Mouse (Mus musculus): ENCODE measurements around the gene Rasal1. TPM values are rescaled to one million over a fixed set of nuclear protein-coding genes. Genes with fewer than 3 reads are reported as not detected.

Gene Rasal1
- not detected for polyA plus RNA-seq (2014; fragmentation: Illumina TruSeq; extraction: RNeasy Lipid Tissue Mini Kit (QIAGEN cat#74804))

GRCm38 (mm10) chr5:120648569-120649373 is at the start of gene Rasal1:
Rasal1 (plus strand) TSS chr5:120648812.

GRCm38 (mm10) chr5:120612442-120612821 is 36.2 kb upstream of the Rasal1 start, which contains the start of the genes Rita1 and Ddx54:
Rita1 (minus strand) TSS chr5:120612589.
Ddx54 (plus strand) TSS chr5:120612739.

GRCm38 (mm10) chr5:120634131-120634530 is 14.5 kb upstream of the Rasal1 start, which contains the start of gene Cfap73:
Cfap73 (minus strand) TSS chr5:120634235.

GRCm38 (mm10) chr5:120711827-120712226 is 63.2 kb downstream of the Rasal1 start, which contains the start of gene Dtx1:
Dtx1 (minus strand) TSS chr5:120711927.

Other genes starting within 250 kb of the Rasal1 start
- not detected for gene Lhx5, start 217.1 kb upstream of the Rasal1 start, polyA plus RNA-seq (2014; fragmentation: Illumina TruSeq; extraction: RNeasy Lipid Tissue Mini Kit (QIAGEN cat#74804))
- gene Sdsl, start 176.0 kb upstream of the Rasal1 start, polyA plus RNA-seq (2014; fragmentation: Illumina TruSeq; extraction: RNeasy Lipid Tissue Mini Kit (QIAGEN cat#74804)) = not detected
- not detected for gene Sds, start 172.3 kb upstream of the Rasal1 start, polyA plus RNA-seq (2014; fragmentation: Illumina TruSeq; extraction: RNeasy Lipid Tissue Mini Kit (QIAGEN cat#74804))
- gene Plbd2, start 145.2 kb upstream of the Rasal1 start, polyA plus RNA-seq (2014; fragmentation: Illumina TruSeq; extraction: RNeasy Lipid Tissue Mini Kit (QIAGEN cat#74804)) = 0.66 TPM
- gene Slc8b1, start 137.6 kb upstream of the Rasal1 start, polyA plus RNA-seq (2014; fragmentation: Illumina TruSeq; extraction: RNeasy Lipid Tissue Mini Kit (QIAGEN cat#74804)) = 0.43 TPM
- 3.1 TPM for gene Tpcn1, start 60.1 kb upstream of the Rasal1 start, polyA plus RNA-seq (2014; fragmentation: Illumina TruSeq; extraction: RNeasy Lipid Tissue Mini Kit (QIAGEN cat#74804))
- not detected for gene Iqcd, start 59.8 kb upstream of the Rasal1 start, polyA plus RNA-seq (2014; fragmentation: Illumina TruSeq; extraction: RNeasy Lipid Tissue Mini Kit (QIAGEN cat#74804))
- not detected for gene Rita1, start 36.2 kb upstream of the Rasal1 start, polyA plus RNA-seq (2014; fragmentation: Illumina TruSeq; extraction: RNeasy Lipid Tissue Mini Kit (QIAGEN cat#74804))
- gene Ddx54, start 36.1 kb upstream of the Rasal1 start, polyA plus RNA-seq (2014; fragmentation: Illumina TruSeq; extraction: RNeasy Lipid Tissue Mini Kit (QIAGEN cat#74804)) = 0.60 TPM
- gene Cfap73, start 14.6 kb upstream of the Rasal1 start, polyA plus RNA-seq (2014; fragmentation: Illumina TruSeq; extraction: RNeasy Lipid Tissue Mini Kit (QIAGEN cat#74804)) = not detected
- gene Dtx1, start 63.1 kb downstream of the Rasal1 start, polyA plus RNA-seq (2014; fragmentation: Illumina TruSeq; extraction: RNeasy Lipid Tissue Mini Kit (QIAGEN cat#74804)) = 0.34 TPM
- gene Oas2, start 101.0 kb downstream of the Rasal1 start, polyA plus RNA-seq (2014; fragmentation: Illumina TruSeq; extraction: RNeasy Lipid Tissue Mini Kit (QIAGEN cat#74804)) = 0.68 TPM
- 0.26 TPM for gene Oas3, start 128.8 kb downstream of the Rasal1 start, polyA plus RNA-seq (2014; fragmentation: Illumina TruSeq; extraction: RNeasy Lipid Tissue Mini Kit (QIAGEN cat#74804))
- 6.4 TPM for gene Oas1e, start 146.7 kb downstream of the Rasal1 start, polyA plus RNA-seq (2014; fragmentation: Illumina TruSeq; extraction: RNeasy Lipid Tissue Mini Kit (QIAGEN cat#74804))
- gene Oas1c, start 163.7 kb downstream of the Rasal1 start, polyA plus RNA-seq (2014; fragmentation: Illumina TruSeq; extraction: RNeasy Lipid Tissue Mini Kit (QIAGEN cat#74804)) = 6.7 TPM
- not detected for gene Oas1f, start 198.6 kb downstream of the Rasal1 start, polyA plus RNA-seq (2014; fragmentation: Illumina TruSeq; extraction: RNeasy Lipid Tissue Mini Kit (QIAGEN cat#74804))
- gene Oas1h, start 212.6 kb downstream of the Rasal1 start, polyA plus RNA-seq (2014; fragmentation: Illumina TruSeq; extraction: RNeasy Lipid Tissue Mini Kit (QIAGEN cat#74804)) = 9.7 TPM
- gene Oas1g, start 238.8 kb downstream of the Rasal1 start, polyA plus RNA-seq (2014; fragmentation: Illumina TruSeq; extraction: RNeasy Lipid Tissue Mini Kit (QIAGEN cat#74804)) = not detected